Mouse (Mus musculus) kidney, postnatal 14 days (tissue): ENCODE measurements at regions not wholly inside any gene's neighbourhood (a gene's known extent, or its start where the extent isn't known, plus 50 kb on each side); places are given as distances from the start of the nearest gene placed in this dataset.

Experiments used
- DNase-seq: peaks from one replicate; pipeline ENCODE4 v3.0.0; 2022; ENCODE audit warnings: mixed read lengths

GRCm38 (mm10) chr2:75516223-75516622 is 142.8 kb upstream of the Hnrnpa3 start:
- DNase-seq = no peak

- no peak for DNase-seq
Observed at GRCm38 (mm10) chr2:75517096-75517495, 142.0 kb upstream of the Hnrnpa3 start.

- no peak for DNase-seq
Observed at GRCm38 (mm10) chr2:75518607-75519006, 140.5 kb upstream of the Hnrnpa3 start.

- DNase-seq = no peak
Observed at GRCm38 (mm10) chr2:75525562-75525961, 133.5 kb upstream of the Hnrnpa3 start.

GRCm38 (mm10) chr2:75528706-75529105 is 130.4 kb upstream of the Hnrnpa3 start:
- no peak for DNase-seq

- peak; percentile 33 for DNase-seq
Observed at GRCm38 (mm10) chr2:75538114-75538513, 120.9 kb upstream of the Hnrnpa3 start.

- no peak for DNase-seq
Observed at GRCm38 (mm10) chr2:75539726-75540125, 119.3 kb upstream of the Hnrnpa3 start.

- no peak for DNase-seq
Observed at GRCm38 (mm10) chr2:75542331-75542730, 116.7 kb upstream of the Hnrnpa3 start.

GRCm38 (mm10) chr2:75542781-75543180 is 116.3 kb upstream of the Hnrnpa3 start:
- DNase-seq = peak; percentile 12

- DNase-seq = no peak
Observed at GRCm38 (mm10) chr2:75545971-75546370, 113.1 kb upstream of the Hnrnpa3 start.

- DNase-seq = no peak
Observed at GRCm38 (mm10) chr2:75555676-75556075, 103.4 kb upstream of the Hnrnpa3 start.

GRCm38 (mm10) chr2:75556744-75557143 is 102.3 kb upstream of the Hnrnpa3 start:
- DNase-seq = no peak

- DNase-seq = no peak
Observed at GRCm38 (mm10) chr2:75557392-75557791, 101.7 kb upstream of the Hnrnpa3 start.

GRCm38 (mm10) chr2:75559920-75560319 is 99.1 kb upstream of the Hnrnpa3 start:
- no peak for DNase-seq

- DNase-seq = no peak
Observed at GRCm38 (mm10) chr2:75563253-75563913, 95.7 kb upstream of the Hnrnpa3 start.

- DNase-seq = no peak
Observed at GRCm38 (mm10) chr2:75564809-75565208, 94.3 kb upstream of the Hnrnpa3 start.

GRCm38 (mm10) chr2:75567131-75567530 is 91.9 kb upstream of the Hnrnpa3 start:
- DNase-seq = no peak

- no peak for DNase-seq
Observed at GRCm38 (mm10) chr2:75569756-75570155, 89.3 kb upstream of the Hnrnpa3 start.

- DNase-seq = no peak
Observed at GRCm38 (mm10) chr2:75570246-75570645, 88.8 kb upstream of the Hnrnpa3 start.

GRCm38 (mm10) chr2:75584975-75585374 is 74.1 kb upstream of the Hnrnpa3 start:
- DNase-seq = peak; percentile 89

GRCm38 (mm10) chr2:75588572-75588971 is 70.5 kb upstream of the Hnrnpa3 start:
- peak; percentile 88 for DNase-seq

GRCm38 (mm10) chr2:75589452-75589851 is 69.6 kb upstream of the Hnrnpa3 start:
- DNase-seq = no peak

- DNase-seq = peak; percentile 93
Observed at GRCm38 (mm10) chr2:75590175-75590574, 68.9 kb upstream of the Hnrnpa3 start.

GRCm38 (mm10) chr2:75600511-75600910 is 58.5 kb upstream of the Hnrnpa3 start:
- no peak for DNase-seq

- peak; percentile 67 for DNase-seq
Observed at GRCm38 (mm10) chr2:75603175-75603871, 55.7 kb upstream of the Hnrnpa3 start.
